Mouse (Mus musculus): ENCODE measurements around the gene Ccdc97. TPM values are rescaled to one million over a fixed set of nuclear protein-coding genes. Genes with fewer than 3 reads are reported as not detected.

Gene Ccdc97
- polyA plus RNA-seq, 1 experiment from 2014 or later: 32.1 TPM

- DNase-seq (ENCODE audit: low spot score, missing footprints) (no peak), ATAC-seq (ENCODE audit: low FRiP score) (no peak)
- Histone ChIP-seq H3K4me2 (no peak overlapping the region), H3K27ac (ENCODE audit: low read depth, low read length) (no peak overlapping the region), H3K9ac (ENCODE audit: low read length) (no peak overlapping the region), H3K36me3 (ENCODE audit: control insufficient read depth, insufficient read depth, low read length) (peaks cover 23% of the 10 kb centered on the region), H3K9me3 (ENCODE audit: control insufficient read depth, low read length) (no peaks in the 10 kb centered on the region), H3K4me3 (ENCODE audit: low read depth, low read length) (no peak overlapping the region), H3K4me1 (ENCODE audit: control insufficient read depth, insufficient read depth, low read length) (peaks cover 14% of the 10 kb centered on the region), H3K27me3 (ENCODE audit: control insufficient read depth, insufficient read depth, low read length) (no peaks in the 10 kb centered on the region)
- WGBS: 88% methylated on average over 9 of the region's 9 CpGs
These were observed 6.1 kb downstream of the Ccdc97 start for GRCm38 (mm10) chr7:25712801-25713200.

DNA sequence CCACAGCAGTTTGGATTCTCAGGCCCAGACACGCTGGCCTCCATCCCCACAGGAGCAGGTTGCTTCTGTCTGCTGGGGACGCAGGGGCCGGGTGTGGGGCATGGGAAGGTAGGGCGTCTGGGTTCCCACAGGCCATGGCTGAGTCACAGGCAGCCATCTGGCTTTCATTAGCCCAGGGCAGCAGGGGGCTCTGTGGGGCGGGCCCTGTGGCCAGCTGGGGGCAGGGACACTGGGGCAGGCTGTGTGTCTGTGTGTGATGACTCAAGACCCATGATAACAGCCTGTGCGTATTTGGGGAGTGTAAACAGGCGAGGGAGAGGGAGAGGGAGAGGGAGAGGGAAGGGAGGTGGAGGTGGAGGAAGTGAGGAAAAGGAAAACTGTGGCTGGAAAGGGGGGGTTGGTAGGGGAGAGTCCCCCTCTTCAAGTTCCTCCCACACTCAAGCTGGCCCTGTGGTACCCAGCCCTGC is 7.1 kb downstream of the Ccdc97 start:
- ATAC-seq (ENCODE audit: low FRiP score): peak; percentile 30; the same call in 1 of the 2 replicates
- no peak for DNase-seq (ENCODE audit: low spot score, missing footprints)
- H3K4me2 ChIP-seq: no peak overlapping the region
- no peaks in the 10 kb centered on the region for H3K27me3 ChIP-seq (ENCODE audit: control insufficient read depth, insufficient read depth, low read length)
- H3K36me3 ChIP-seq (ENCODE audit: control insufficient read depth, insufficient read depth, low read length): peaks cover 23% of the 10 kb centered on the region
- WGBS: 43% methylated on average over 7 of the region's 7 CpGs
- no peaks in the 10 kb centered on the region for H3K9me3 ChIP-seq (ENCODE audit: control insufficient read depth, low read length)
- no peak overlapping the region for H3K27ac ChIP-seq (ENCODE audit: low read depth, low read length)
- no peak overlapping the region for H3K4me3 ChIP-seq (ENCODE audit: low read depth, low read length)
- no peak overlapping the region for H3K9ac ChIP-seq (ENCODE audit: low read length)
- peaks cover 14% of the 10 kb centered on the region for H3K4me1 ChIP-seq (ENCODE audit: control insufficient read depth, insufficient read depth, low read length)

- Histone ChIP-seq H3K9ac (ENCODE audit: low read length) (no peak overlapping the region), H3K4me1 (ENCODE audit: control insufficient read depth, insufficient read depth, low read length) (peaks cover 14% of the 10 kb centered on the region), H3K27ac (ENCODE audit: low read depth, low read length) (no peak overlapping the region), H3K27me3 (ENCODE audit: control insufficient read depth, insufficient read depth, low read length) (no peaks in the 10 kb centered on the region), H3K9me3 (ENCODE audit: control insufficient read depth, low read length) (no peaks in the 10 kb centered on the region), H3K4me2 (no peak overlapping the region; the same call in 1 of the 2 replicates), H3K4me3 (ENCODE audit: low read depth, low read length) (no peak overlapping the region), H3K36me3 (ENCODE audit: control insufficient read depth, insufficient read depth, low read length) (peaks cover 23% of the 10 kb centered on the region)
- DNase-seq (ENCODE audit: low spot score, missing footprints) (no peak), ATAC-seq (ENCODE audit: low FRiP score) (0 out of 2 replicates have a peak, but pooled peaks have one; percentile 10)
- 72% methylated on average over 5 of the region's 5 CpGs for WGBS
These were observed 7.7 kb downstream of the Ccdc97 start for GRCm38 (mm10) chr7:25711165-25711564.

DNA sequence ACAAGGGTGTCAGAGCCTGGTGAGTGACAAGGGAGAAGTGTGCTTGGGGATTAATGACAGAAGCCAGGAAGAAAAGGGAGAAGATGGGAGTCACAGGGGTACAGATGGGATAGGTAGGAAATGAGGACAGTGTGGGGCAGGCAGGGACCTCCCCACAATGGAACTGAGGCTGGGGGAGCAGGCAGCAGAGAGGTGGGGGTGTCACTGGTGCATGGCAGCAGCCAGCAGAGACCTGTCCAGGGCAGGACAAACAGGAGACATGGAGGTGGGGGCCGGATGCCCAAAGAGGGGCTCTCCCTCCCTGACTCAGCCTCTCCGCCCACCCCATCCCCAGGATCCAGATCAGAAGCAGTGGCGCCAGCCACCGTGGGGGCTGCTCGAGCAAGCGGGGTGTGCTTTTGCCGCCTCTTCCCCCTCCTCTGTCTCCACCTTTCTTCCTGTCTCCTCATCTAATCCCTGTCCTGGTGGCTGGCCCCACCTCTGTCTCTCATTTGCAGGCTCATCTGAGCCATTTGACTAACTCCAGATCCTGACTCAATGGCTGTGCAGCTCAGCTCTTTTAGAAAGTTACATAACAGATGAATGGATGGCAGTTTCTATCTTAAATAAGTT is 8.3 kb downstream of the Ccdc97 start:
- Histone ChIP-seq H3K27me3 (ENCODE audit: control insufficient read depth, insufficient read depth, low read length) (no peaks in the 10 kb centered on the region), H3K36me3 (ENCODE audit: control insufficient read depth, insufficient read depth, low read length) (peaks cover 20% of the 10 kb centered on the region), H3K4me1 (ENCODE audit: control insufficient read depth, insufficient read depth, low read length) (peaks cover 14% of the 10 kb centered on the region), H3K4me3 (ENCODE audit: low read depth, low read length) (no peak overlapping the region), H3K4me2 (no peak overlapping the region; the same call in 1 of the 2 replicates), H3K9ac (ENCODE audit: low read length) (peak overlapping the region; percentile 47), H3K27ac (ENCODE audit: low read depth, low read length) (no peak overlapping the region), H3K9me3 (ENCODE audit: control insufficient read depth, low read length) (no peaks in the 10 kb centered on the region)
- WGBS: 0% methylated on average over 1 of the region's 7 CpGs
- DNase-seq (ENCODE audit: low spot score, missing footprints) (no peak), ATAC-seq (ENCODE audit: low FRiP score) (peak; percentile 43; the same call in 1 of the 2 replicates)

GRCm38 (mm10) chr7:25709961-25710360 is 8.9 kb downstream of the Ccdc97 start:
- no peaks in the 10 kb centered on the region for H3K9me3 ChIP-seq (ENCODE audit: control insufficient read depth, low read length)
- H3K27me3 ChIP-seq (ENCODE audit: control insufficient read depth, insufficient read depth, low read length): no peaks in the 10 kb centered on the region
- peaks cover 16% of the 10 kb centered on the region for H3K4me1 ChIP-seq (ENCODE audit: control insufficient read depth, insufficient read depth, low read length)
- peak overlapping the region; percentile 22; the same call in 1 of the 2 replicates for H3K4me2 ChIP-seq
- H3K4me3 ChIP-seq (ENCODE audit: low read depth, low read length): no peak overlapping the region
- ATAC-seq (ENCODE audit: low FRiP score) (peak; percentile 20; the same call in 1 of the 2 replicates), DNase-seq (ENCODE audit: low spot score, missing footprints) (no peak)
- no peak overlapping the region for H3K27ac ChIP-seq (ENCODE audit: low read depth, low read length)
- H3K9ac ChIP-seq (ENCODE audit: low read length): peak overlapping the region; percentile 47
- 18% methylated on average over 12 of the region's 12 CpGs for WGBS
- peaks cover 16% of the 10 kb centered on the region for H3K36me3 ChIP-seq (ENCODE audit: control insufficient read depth, insufficient read depth, low read length)

DNA sequence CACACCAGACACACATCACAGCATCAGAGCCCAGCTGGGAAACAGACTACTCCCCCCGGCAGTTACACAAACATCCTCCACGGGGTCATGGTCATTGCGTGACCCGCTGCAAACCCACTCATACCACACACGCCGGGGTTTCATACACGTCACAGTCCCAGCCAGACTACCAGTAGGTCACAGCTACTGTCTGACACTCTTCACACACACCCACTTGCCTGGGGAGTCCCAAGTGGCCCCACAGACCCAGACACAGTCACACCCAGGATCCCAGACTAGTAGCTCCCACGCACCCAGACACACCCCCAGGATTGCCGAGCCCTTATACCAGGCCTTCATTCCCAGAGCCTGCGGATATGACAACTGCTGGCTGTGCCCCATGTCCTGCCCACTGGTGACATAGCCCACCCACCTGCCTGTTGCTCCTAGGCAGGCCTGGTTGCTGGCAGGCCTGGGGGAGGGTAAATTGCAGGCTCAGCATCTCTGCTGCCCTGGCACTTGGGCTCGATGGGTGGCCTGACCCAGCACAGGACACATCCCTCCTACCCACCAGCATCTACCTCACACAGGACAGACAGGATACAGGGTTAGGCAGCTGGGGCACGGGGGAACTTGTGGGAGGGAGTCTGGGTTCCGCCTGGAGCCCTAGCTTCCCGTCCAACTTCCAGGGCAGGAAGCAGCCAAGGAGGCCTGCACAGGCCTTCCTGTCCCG is 11.2 kb downstream of the Ccdc97 start:
- Histone ChIP-seq H3K36me3 (ENCODE audit: control insufficient read depth, insufficient read depth, low read length) (no peaks in the 10 kb centered on the region), H3K4me3 (ENCODE audit: low read depth, low read length) (no peak overlapping the region), H3K9ac (ENCODE audit: low read length) (no peak overlapping the region), H3K4me1 (ENCODE audit: control insufficient read depth, insufficient read depth, low read length) (peaks cover 20% of the 10 kb centered on the region), H3K27ac (ENCODE audit: low read depth, low read length) (no peak overlapping the region), H3K9me3 (ENCODE audit: control insufficient read depth, low read length) (no peaks in the 10 kb centered on the region), H3K27me3 (ENCODE audit: control insufficient read depth, insufficient read depth, low read length) (0 out of 2 replicates have a peak, but pooled peaks cover 2% of the 10 kb centered on the region), H3K4me2 (no peak overlapping the region)
- DNase-seq (ENCODE audit: low spot score, missing footprints): no peak
- 72% methylated on average over 15 of the region's 15 CpGs for WGBS
- ATAC-seq (ENCODE audit: low FRiP score): no peak

DNA sequence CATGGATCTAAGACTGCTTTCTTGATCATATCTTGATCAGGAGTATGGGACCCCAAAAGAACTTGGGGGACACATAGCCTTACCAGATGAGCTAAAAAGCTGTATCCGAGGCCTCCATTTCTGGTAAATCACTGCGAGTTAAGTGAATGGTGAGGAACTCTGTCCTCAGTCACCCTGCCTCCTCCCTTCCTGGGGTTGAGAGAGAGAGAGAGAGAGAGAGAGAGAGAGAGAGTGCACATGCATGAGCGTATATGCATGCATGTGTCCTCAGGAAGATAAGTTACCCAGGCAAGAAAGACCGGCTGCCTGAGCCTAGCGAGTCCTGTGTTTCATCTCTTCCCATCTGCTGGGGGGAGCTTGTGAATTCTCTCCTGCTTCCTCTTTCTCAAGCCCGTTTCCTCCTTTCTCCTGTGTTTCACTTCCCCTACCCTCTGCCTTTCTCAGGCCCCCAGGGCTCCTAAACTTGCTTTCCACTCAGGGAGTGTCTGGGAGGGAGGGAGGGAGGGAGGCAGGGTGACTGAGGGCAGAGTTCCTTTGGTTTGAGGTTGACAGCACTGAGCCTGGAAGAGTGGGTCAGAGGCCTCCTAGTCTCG is 12.2 kb downstream of the Ccdc97 start:
- Histone ChIP-seq H3K27ac (ENCODE audit: low read depth, low read length) (no peak overlapping the region), H3K4me2 (no peak overlapping the region), H3K9me3 (ENCODE audit: control insufficient read depth, low read length) (peaks cover 6% of the 10 kb centered on the region; the same call in 1 of the 2 replicates), H3K9ac (ENCODE audit: low read length) (no peak overlapping the region), H3K4me1 (ENCODE audit: control insufficient read depth, insufficient read depth, low read length) (peaks cover 20% of the 10 kb centered on the region), H3K36me3 (ENCODE audit: control insufficient read depth, insufficient read depth, low read length) (no peaks in the 10 kb centered on the region), H3K27me3 (ENCODE audit: control insufficient read depth, insufficient read depth, low read length) (0 out of 2 replicates have a peak, but pooled peaks cover 2% of the 10 kb centered on the region), H3K4me3 (ENCODE audit: low read depth, low read length) (no peak overlapping the region)
- ATAC-seq (ENCODE audit: low FRiP score): no peak
- 68% methylated on average over 7 of the region's 7 CpGs for WGBS
- no peak for DNase-seq (ENCODE audit: low spot score, missing footprints)

GRCm38 (mm10) chr7:25705801-25706251 is 13.1 kb downstream of the Ccdc97 start:
- ATAC-seq (ENCODE audit: low FRiP score) (no peak), DNase-seq (ENCODE audit: low spot score, missing footprints) (no peak)
- H3K9ac ChIP-seq (ENCODE audit: low read length): no peak overlapping the region
- H3K4me1 ChIP-seq (ENCODE audit: control insufficient read depth, insufficient read depth, low read length): peaks cover 15% of the 10 kb centered on the region
- H3K9me3 ChIP-seq (ENCODE audit: control insufficient read depth, low read length): peaks cover 6% of the 10 kb centered on the region; the same call in 1 of the 2 replicates
- WGBS: 68% methylated on average over 6 of the region's 6 CpGs
- no peaks in the 10 kb centered on the region for H3K36me3 ChIP-seq (ENCODE audit: control insufficient read depth, insufficient read depth, low read length)
- no peak overlapping the region for H3K4me2 ChIP-seq
- H3K4me3 ChIP-seq (ENCODE audit: low read depth, low read length): no peak overlapping the region
- H3K27me3 ChIP-seq (ENCODE audit: control insufficient read depth, insufficient read depth, low read length): 0 out of 2 replicates have a peak, but pooled peaks cover 2% of the 10 kb centered on the region
- H3K27ac ChIP-seq (ENCODE audit: low read depth, low read length): no peak overlapping the region

Measured in midbrain, embryonic 11.5 days (tissue).